Mouse (Mus musculus) myocyte (in vitro differentiated cells): ENCODE results near the gene Thegl.

ENCODE experiments used
- CEBPB ChIP-seq: IDR thresholded peaks from 2 replicates; pipeline ENCODE4 v1.6.1; 2011; ENCODE audit warnings: mild to moderate bottlenecking, moderate library complexity; ENCODE audit not compliant: poor library complexity, insufficient read depth, severe bottlenecking
- E2F4 ChIP-seq: IDR thresholded peaks from one replicate; pipeline ENCODE4 v1.6.1; 2011; ENCODE audit warnings: mild to moderate bottlenecking, control low read depth, moderate library complexity; ENCODE audit not compliant: insufficient read depth
- MAX ChIP-seq: IDR thresholded peaks from one replicate; pipeline ENCODE4 v1.6.1; 2011; ENCODE audit warnings: low read depth, mild to moderate bottlenecking, control low read depth
- MYOD1 ChIP-seq, 3 experiments: IDR thresholded peaks; one replicate each; pipeline ENCODE4 v1.6.1; 2011; ENCODE audit warnings: control low read depth in 2 of 3, low read depth in 2 of 3, mild to moderate bottlenecking in 2 of 3, moderate library complexity in 1 of 3; ENCODE audit not compliant: insufficient read length in 2 of 3, control insufficient read depth in 1 of 3
- MYOG ChIP-seq, 3 experiments: IDR thresholded peaks; one replicate each; pipeline ENCODE4 v1.6.1; 2011; ENCODE audit warnings: control low read depth in 2 of 3, low read depth in 2 of 3, mild to moderate bottlenecking in 2 of 3; ENCODE audit not compliant: insufficient read length in 2 of 3, control insufficient read depth in 1 of 3, insufficient read depth in 1 of 3
- POLR2A ChIP-seq: IDR thresholded peaks from one replicate; pipeline ENCODE4 v1.6.1; 2011; ENCODE audit warnings: low read depth, mild to moderate bottlenecking, control low read depth, moderate library complexity; ENCODE audit not compliant: insufficient read length
- POLR2AphosphoS2 ChIP-seq: IDR thresholded peaks from one replicate; pipeline ENCODE4 v1.6.1; 2011; ENCODE audit warnings: low read depth, control low read depth; ENCODE audit not compliant: insufficient read length
- REST ChIP-seq: IDR thresholded peaks from one replicate; pipeline ENCODE4 v1.6.1; 2011; ENCODE audit warnings: mild to moderate bottlenecking, control low read depth, moderate library complexity; ENCODE audit not compliant: insufficient read depth, insufficient read length
- SRF ChIP-seq: IDR thresholded peaks from one replicate; pipeline ENCODE4 v1.6.1; 2011; ENCODE audit warnings: low read depth; ENCODE audit not compliant: control insufficient read depth, insufficient read length
- TCF12 ChIP-seq: IDR thresholded peaks from one replicate; pipeline ENCODE4 v1.6.1; 2011; ENCODE audit warnings: mild to moderate bottlenecking, control low read depth; ENCODE audit not compliant: poor library complexity, insufficient read depth, severe bottlenecking
- USF1 ChIP-seq: IDR thresholded peaks from one replicate; pipeline ENCODE4 v1.6.1; 2011; ENCODE audit warnings: low read depth, mild to moderate bottlenecking, control low read depth, moderate library complexity

DNA sequence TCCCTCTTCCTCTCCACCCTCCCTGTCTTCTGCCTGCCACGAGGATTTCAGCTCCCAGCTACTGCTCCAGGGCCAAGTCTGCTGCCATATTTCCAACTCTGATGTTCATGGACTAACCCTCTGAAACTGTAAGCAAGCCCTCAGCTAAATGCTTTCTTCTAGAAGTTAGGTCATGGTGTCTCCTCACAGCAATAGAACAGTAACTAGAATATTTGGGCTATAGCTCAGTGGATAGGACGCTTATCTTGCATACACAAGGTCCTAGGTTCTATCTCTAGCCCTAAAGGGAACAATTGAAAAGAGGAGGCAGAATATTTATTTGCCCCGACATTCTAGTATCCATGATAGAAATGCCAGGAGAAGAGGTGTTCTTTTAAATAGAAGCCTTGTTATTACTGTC, 83.1 kb downstream of the Thegl start:
- no peak for TF ChIP-seq TCF12
- TF ChIP-seq POLR2A, result no peak
- no peak for TF ChIP-seq MAX
- no peak for TF ChIP-seq USF1
- TF ChIP-seq POLR2AphosphoS2, result no peak
- TF ChIP-seq MYOG (IDR thresholded peaks at IDR 0.05; ENCODE audit: control insufficient read depth in 1 of 3, insufficient read depth in 1 of 3, insufficient read length in 2 of 3, low read depth in 2 of 3), result no peak
- no peak for TF ChIP-seq REST
- no peak for TF ChIP-seq MYOD1 (IDR thresholded peaks at IDR 0.05; ENCODE audit: control insufficient read depth in 1 of 3, insufficient read length in 2 of 3, low read depth in 2 of 3)
- TF ChIP-seq SRF, result no peak
- no peak for TF ChIP-seq CEBPB
- no peak for TF ChIP-seq E2F4
